Mouse (Mus musculus): ENCODE data around the gene Ndufb7. TPM values are rescaled to one million over a fixed set of nuclear protein-coding genes. Genes with fewer than 3 reads are reported as not detected.
"Not testable (repeated sequence)": the region's sequence is repeated elsewhere in the genome, so short reads cannot be mapped to it uniquely, and the experiment has no call there.

The Ndufb7 gene
- total RNA-seq, 4 experiments from 2014 or later: 160 to 240 (median 171) TPM

DNA sequence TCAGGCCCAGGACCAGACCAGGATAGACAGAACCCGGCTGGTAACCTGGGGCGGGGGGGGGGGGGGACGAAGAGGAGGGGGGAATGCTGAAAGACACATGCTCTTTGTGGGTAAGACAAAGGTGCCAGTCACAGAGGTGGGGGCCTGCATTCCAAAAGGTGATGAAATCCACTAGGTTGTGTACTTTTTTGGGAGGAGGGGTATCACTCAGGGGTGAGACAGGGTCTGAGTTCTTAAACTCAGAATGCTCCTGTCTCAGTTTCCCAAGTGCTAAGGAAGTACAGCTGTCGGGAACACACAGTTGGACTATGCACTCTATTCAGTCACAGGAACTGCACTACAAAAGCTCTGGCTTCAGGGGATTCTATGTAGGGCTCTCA lies 10.0 kb downstream of the Ndufb7 start:
- DNase-seq: no peak

DNA sequence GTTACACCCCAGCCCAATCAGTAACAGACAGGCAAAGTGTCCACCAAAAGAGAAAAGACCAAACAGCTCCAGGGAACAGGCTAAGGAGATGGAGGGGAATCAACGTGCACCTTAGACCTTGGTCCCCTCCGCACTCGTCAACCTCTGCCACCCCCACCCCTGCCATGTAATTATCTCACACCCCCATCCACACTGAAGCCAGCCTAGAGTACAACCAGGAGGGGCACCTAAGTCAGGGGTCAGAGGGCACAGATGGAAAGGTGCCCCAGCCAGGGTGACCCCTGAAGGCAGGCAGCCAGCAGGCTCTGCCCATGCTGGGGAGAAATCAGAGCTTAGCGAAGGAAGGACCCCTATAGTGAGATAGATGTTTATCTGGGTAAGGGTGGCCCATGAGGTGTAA lies 10.4 kb downstream of the Ndufb7 start:
- DNase-seq: no peak

DNA sequence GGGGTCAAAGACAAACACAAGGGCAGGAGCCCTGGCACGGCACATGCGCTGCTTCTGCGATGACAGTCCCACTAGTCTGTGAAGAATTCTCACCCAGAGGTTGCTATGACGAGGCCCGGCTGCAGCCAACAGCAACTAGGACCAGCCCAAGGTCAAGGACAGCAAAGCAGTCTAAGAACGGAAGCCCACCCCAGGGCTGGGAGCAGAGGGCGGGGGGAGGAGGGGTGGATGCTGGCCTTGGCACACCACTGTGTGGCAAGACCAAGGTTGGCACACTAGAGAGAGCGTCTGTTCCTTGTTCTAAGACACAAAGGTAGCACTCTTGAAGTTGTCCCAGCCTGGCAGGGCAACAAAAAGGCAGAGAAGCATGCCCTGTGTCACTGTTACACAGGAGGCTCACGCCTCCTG lies 10.9 kb downstream of the Ndufb7 start:
- peak; percentile 87 for DNase-seq

DNA sequence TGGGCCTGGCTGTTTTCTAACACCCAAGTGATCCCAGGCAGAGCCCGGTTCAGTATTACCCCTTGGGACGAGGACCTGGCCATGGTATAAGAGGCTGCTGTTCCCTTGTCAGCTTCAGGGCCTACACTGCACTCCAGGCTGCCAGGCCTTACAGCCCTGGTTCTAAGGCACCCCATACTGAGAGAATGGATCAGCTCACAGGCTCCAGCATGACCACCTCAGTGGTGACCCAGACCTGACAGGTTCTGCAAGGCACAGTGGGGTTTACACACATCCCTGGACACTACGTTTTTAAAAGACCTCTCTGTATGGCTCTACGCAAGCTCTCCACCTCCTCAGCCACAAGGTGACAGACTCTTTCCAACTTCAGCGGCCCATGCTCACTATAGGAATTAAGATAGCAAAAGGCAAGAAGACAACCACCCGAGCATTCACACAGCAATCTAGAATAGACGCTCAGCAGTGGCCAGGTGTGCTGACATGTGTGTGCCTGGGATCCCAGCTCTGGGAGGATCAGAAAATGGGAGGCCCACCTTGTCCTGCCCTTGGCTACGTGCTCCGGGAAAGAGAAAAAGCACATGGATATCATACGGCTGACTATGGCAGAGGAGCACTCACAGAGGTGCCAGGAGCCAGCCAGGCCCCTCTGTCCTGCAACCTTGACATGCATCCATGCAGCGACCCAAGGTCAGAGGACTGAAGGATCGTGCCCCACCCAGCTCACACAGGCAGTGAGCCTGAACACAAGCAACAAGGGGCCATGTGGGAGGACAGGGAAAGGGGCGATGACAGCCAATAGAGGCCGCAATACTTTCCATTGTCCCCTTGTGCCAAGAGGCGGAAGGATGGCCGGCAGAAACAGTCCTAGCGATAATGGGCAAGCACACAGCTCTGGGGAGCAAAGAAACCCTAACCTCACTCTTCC lies 11.9 kb downstream of the Ndufb7 start:
- no peak for DNase-seq

DNA sequence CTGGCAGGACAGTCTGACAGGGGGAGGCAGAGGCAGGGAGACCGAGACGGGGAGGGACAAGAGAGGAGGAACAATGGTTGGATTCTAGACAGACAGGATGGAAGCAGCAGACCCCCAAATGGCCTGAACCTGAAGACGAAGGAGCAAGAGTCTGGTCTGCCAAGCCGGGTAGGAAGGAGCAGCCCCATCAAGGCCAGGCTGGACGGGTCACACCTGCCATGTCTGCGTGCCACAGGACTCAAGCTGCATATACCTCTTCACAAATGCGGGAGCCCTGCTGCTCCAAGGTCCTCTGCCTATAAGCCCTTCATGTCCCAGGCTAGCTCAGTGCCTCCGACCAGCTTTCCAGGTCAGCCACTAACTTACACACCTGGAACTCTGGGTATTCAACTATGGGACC lies 13.2 kb downstream of the Ndufb7 start:
- DNase-seq: no peak

DNA sequence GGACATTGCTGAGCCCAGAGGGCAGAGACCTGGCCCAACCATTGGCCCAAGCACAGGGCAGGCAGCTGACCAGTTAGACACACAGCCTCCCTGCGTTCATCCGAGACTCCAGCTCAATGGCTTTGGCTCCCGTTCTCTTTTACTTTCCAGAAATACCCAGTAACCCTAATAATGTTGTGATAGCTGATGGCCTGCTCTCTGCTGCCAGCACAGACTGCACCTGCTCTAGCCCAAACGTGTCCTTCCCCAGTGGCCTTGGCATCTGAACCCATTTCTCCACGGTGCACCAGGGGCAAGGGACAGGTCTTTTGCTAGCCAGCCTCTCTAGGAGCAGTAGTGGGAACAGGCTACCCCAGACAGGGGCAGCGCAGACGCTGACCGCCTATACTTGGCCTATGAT lies 14.4 kb downstream of the Ndufb7 start:
- DNase-seq: no peak

DNA sequence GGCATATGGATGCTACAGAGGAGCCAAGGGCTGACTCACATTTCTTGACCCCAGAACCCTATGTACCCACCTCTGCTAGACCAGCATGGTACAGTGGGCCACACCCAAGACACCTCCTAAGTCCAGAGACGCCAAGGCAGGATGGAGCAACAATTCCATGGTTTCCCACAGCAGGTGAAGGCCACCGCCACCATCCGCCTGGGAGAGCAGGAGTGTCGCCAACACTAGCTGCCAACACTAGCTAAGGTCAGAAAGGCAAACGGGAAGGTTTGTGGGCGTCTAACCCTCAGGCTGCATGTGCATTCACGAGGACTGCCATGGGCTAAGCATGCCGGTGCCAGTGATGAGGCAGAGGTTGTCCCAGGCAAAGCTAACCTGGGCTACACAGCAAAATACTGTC lies 15.8 kb downstream of the Ndufb7 start:
- DNase-seq: no peak

- no peak for DNase-seq
These were observed 16.8 kb downstream of the Ndufb7 start for GRCm38 (mm10) chr8:83583236-83583635.

GRCm38 (mm10) chr8:83584771-83585170 lies 18.3 kb downstream of the Ndufb7 start:
- DNase-seq: no peak

- DNase-seq: no peak
These were observed 18.9 kb downstream of the Ndufb7 start for GRCm38 (mm10) chr8:83585333-83585732.

DNA sequence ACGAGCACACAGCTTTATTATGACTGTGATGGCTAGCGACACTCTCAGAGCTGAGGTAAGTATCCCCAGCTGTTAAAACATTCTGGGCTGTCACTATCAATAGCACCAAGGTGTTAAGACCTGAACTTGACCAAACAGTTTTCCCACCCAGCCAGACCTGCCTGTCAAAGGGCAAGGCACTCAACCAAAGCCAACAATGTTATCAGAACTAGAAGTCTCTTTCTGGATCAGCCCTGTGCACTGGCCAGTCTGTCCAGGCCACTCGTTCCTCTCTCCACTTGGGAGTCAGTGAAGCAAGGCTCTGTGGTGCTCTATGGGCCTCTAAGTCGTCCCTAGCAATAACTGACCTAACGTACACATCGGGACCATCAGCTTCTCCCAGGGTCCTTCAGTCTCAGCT lies 21.2 kb downstream of the Ndufb7 start:
- DNase-seq: no peak

DNA sequence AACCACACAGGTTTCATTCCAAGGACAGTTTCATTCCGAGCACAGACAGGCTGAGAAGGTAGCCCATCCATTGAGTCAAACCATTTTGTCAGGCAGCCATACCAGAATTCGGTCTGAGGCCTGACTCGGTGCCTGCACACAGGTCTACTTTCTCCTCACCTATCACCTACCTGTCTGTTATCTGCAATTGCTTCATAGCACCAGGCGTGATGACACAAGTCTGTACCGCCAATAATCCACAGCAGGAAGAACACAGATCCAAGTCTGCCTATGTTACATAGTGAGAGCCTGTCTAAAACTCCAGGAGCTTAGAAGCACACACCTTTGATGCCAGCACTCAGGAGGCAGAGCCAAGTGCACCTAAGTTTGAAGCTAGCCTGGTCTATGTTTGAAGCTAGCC lies 22.4 kb downstream of the Ndufb7 start:
- no peak for DNase-seq

- DNase-seq: no peak
These were observed 24.1 kb downstream of the Ndufb7 start for GRCm38 (mm10) chr8:83590488-83591023.

- no peak for DNase-seq
These were observed 26.2 kb downstream of the Ndufb7 start for GRCm38 (mm10) chr8:83592682-83593081.

DNA sequence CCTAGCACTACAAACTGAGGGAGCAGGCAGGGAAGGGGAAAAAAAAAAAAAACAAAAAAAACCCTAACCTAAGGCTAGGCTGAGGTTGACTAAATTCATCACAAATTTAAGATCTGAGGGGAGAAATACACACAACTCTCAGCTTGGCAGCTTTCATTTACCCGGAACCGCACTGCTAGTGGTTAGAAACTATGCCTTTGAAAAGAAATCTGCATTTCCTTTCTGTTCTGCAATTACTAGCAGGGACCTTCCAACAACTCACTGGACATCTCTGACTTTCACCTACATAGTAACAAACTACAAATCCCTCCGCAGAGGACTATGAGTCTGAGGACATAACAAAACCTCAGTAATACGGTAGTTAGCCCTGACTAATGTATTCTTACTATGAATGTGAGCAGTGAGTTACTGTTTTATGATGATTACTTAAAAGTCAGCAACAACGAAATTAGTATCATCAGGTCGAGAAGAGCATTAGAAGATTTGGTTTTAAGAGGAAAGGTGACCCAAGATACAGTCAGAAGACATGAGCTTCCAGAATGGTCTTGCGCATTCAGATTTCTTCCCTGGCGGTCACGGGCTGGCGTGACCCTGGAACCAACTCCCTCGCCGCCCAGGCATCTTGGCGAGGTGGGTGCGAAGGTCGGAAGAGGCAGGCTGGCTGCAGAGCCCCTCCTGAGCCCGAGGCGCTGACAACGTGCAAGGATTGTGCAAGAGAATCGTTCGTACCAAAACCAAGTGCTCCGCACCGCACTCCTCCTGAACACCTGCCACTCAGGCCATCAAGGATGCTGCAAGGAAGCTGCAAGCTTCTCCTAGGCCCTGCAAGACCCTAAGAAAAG lies 27.1 kb downstream of the Ndufb7 start:
- no peak for DNase-seq

DNA sequence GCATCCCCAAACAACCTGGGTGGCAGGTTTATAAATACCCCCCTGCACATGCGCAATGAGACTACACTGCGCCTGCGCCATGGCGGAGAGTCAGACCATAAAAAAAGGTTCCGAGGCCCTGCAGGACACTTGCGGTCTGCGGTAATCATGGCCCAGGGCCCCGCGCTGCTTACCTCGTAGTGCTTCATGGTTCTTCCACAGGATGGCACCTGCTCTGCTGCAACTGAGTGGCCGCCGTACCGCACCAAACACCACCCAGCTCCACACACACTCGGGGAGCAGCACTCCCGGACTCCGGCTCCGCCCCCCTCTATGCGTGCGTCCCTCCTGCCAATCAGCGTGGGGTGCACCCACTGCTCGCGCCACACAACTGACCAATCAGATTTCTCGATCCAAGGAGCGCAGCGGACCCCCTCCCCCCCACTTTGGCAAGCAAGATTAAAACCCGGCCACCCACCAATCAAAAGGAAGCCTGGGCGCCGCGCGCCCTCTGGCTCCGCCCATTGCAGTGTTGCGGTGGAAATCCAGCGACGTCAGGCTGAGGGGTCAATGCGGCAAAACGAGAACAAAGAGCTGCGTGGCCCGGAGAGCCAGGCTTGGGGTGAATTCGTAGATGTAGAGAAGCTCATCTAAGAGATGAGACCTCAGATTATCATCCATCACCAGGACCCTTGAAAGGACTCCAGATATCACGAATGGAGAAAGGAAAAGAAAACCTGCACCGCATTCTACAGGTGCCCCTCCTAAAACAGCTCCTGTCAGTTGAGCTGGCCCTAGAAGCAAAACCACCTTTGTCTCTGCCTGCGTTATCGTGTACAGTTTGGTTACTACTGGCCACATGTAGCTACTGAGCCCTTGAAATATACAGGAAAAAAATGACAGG lies 27.9 kb downstream of the Ndufb7 start:
- peak; percentile 97 for DNase-seq

DNA sequence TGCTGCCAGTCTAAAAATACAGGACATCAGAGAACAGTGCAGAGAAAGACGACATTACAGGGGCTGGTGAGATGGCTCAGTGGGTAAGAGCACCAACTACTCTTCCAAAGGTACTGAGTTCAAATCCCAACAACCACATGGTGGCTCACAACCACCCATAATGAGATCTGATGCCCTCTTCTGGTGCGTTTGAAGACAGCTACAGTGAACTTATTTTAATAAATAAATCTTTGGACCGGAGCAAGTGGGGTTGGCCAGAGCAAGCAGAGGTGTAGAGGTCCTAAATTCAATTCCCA lies 28.5 kb downstream of the Ndufb7 start:
- DNase-seq: not testable (repeated sequence)

- no peak for DNase-seq
These were observed 29.9 kb downstream of the Ndufb7 start for GRCm38 (mm10) chr8:83596369-83596768.

DNA sequence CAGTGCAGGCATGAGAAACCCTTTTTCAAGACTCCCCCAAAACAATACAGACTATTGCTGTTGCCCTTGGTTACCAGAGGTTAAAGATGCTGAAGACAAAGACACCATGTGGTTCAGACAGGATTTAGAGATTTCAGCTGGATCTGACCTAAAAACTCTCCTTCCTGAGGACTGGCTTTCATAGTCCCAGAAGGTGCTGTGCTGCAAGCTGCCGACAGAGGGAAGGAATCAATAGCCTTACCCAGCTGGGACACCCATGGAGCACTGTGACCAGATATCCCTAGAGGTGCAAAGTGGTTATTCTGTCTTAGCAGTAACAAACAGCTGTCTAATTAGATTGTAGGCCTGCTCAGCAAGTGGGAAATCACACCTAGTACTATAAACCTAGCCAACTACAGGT lies 31.7 kb downstream of the Ndufb7 start:
- no peak for DNase-seq

GRCm38 (mm10) chr8:83599814-83600213 lies 33.3 kb downstream of the Ndufb7 start:
- no peak for DNase-seq

- DNase-seq: no peak
These were observed 36.2 kb downstream of the Ndufb7 start for GRCm38 (mm10) chr8:83602650-83603029.

- peak; percentile 100 for DNase-seq
These were observed 41.4 kb downstream of the Ndufb7 start, which contains the start of the genes Tecr and Dnajb1 for GRCm38 (mm10) chr8:83607661-83608397. Gene Tecr (minus strand): TSS chr8:83607971. Gene Dnajb1 (plus strand): TSS chr8:83608193.

Data from adrenal gland, adult 8-10 months (tissue).